Mouse (Mus musculus) hindbrain, embryonic 16.5 days (tissue): ENCODE measurements around the gene Hypk. TPM values are rescaled to one million over a fixed set of nuclear protein-coding genes. Genes with fewer than 3 reads are reported as not detected.
"Not testable (repeated sequence)": the region's sequence is repeated elsewhere in the genome, so short reads cannot be mapped to it uniquely, and the experiment has no call there.

Source experiments
- ATAC-seq: fragments of 200-750 bp; cut with Nextera tagmentation; 2 replicates; pipeline ENCODE4 v1.8.0; 2017; ENCODE audit warnings: moderate TSS enrichment, moderate library complexity
- H3K27ac ChIP-seq: fragments of 300-500 bp; sonication (generic); 2 replicates; pipeline ENCODE4 v1.5.1; 2014; ENCODE audit warnings: low read depth, mild to moderate bottlenecking, control low read depth, low read length, moderate library complexity
- H3K27me3 ChIP-seq: fragments of 300-500 bp; sonication (generic); replicated peaks from 2 replicates; pipeline ENCODE4 v1.6.1; 2014; ENCODE audit warnings: low read length; ENCODE audit not compliant: control insufficient read depth, insufficient read depth
- H3K36me3 ChIP-seq: fragments of 300-500 bp; sonication (generic); 2 replicates; pipeline ENCODE4 v1.6.1; 2014; ENCODE audit warnings: mild to moderate bottlenecking, low read length, moderate library complexity, mixed read lengths; ENCODE audit not compliant: control insufficient read depth, insufficient read depth
- H3K4me1 ChIP-seq: fragments of 300-500 bp; sonication (generic); 2 replicates; pipeline ENCODE4 v1.6.1; 2014; ENCODE audit warnings: low read depth, low read length; ENCODE audit not compliant: control insufficient read depth, insufficient read depth
- H3K4me2 ChIP-seq: fragments of 300-500 bp; sonication (generic); 2 replicates; pipeline ENCODE4 v1.6.1; 2014; ENCODE audit warnings: mild to moderate bottlenecking, low read length, control low read depth, moderate library complexity
- H3K4me3 ChIP-seq: fragments of 300-500 bp; sonication (generic); 2 replicates; pipeline ENCODE4 v1.5.1; 2014; ENCODE audit warnings: mild to moderate bottlenecking, low read length, control low read depth, moderate library complexity
- H3K9ac ChIP-seq: fragments of 300-500 bp; sonication (generic); 2 replicates; pipeline ENCODE4 v1.6.1; 2014; ENCODE audit warnings: low read depth, mild to moderate bottlenecking, control low read depth, low read length, moderate library complexity
- H3K9me3 ChIP-seq: fragments of 300-500 bp; sonication (generic); 2 replicates; pipeline ENCODE4 v1.6.1; 2014; ENCODE audit warnings: mild to moderate bottlenecking, low read length, moderate library complexity; ENCODE audit not compliant: control insufficient read depth
- WGBS: fragments of 180-500 bp; shearing (Covaris S2); extraction: QIAGEN DNeasy Blood & Tissue Kit; methylation state at CpG from one replicate; pipeline ENCODE4 v1.1.7; 2014; 5-methylcytosine and 5-hydroxymethylcytosine counted together
- polyA plus RNA-seq: library from polyadenylated mRNA; unstranded; fragments of >200 nt; fragmentation: Nextera tagmentation; extraction: Ambion mirVana; gene quantifications from 2 replicates; pipeline ENCODE4 v1.2.1, GENCODE M21; 2015

The Hypk gene
- polyA plus RNA-seq, 1 experiment from 2014 or later, result 122 TPM

DNA sequence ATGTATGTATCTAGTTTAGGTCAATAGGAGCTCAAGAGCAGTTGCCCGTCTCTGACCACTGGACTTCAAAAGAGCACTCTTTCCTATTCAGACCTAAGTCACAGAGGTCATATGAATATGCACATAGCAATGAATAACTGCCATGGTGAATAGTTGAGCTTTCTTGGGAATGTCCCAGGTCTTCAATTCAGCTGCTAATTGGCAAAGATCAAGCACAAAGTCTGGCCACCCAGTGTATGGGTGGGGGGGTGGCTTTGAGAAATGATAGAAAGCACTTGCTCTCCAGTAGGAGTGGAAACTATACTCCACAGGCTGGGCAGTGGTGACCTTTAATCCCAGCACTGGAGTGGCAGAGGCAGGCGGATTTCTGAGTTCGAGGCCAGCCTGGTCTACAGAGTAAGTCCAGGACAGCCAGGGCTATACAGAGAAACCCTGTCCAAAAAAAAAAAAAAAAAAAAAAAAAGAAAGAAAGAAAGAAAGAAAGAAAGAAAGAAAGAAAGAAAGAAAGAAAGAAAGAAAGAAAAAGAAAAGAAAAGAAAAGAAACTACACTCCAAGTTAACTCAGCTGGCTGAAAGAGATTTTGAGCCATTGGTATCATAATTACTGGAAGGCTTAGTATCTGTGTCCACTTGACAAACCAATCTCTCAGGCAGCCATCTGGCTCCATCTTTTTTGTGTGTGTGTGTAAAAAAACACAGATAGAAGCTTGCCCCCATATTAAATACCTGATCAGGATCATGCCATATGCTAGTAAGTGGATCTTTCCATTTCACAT, 24.6 kb downstream of the Hypk start:
- 74% methylated on average over 3 of the region's 3 CpGs for WGBS
- ATAC-seq, result no peak

DNA sequence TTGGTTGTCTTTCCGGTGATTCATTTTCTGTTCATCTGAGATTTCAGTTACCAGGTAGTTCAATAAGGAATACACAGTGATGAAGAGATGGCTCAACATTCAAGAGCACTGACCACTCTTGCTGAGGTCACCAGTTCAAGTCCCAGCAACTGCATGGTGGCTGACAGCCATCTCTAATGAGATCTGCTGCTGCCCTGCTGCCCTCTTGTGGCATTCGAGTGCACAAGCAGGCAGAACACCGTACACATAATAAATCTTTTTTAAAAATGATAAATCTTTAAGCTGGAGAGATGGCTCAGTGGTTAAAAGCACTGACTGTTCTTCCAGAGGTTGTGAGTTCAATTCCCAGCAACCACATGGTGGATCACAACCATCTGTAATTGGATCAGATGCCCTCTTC, 27.4 kb downstream of the Hypk start:
- Histone ChIP-seq H3K4me3 (no peak overlapping the region), H3K9ac (no peak overlapping the region), H3K36me3 (no peaks in the 10 kb centered on the region), H3K4me1 (no peaks in the 10 kb centered on the region), H3K27me3 (no peaks in the 10 kb centered on the region), H3K4me2 (no peak overlapping the region), H3K9me3 (no peaks in the 10 kb centered on the region), H3K27ac (no peak overlapping the region)
- WGBS, result 55% methylated on average over 3 of the region's 3 CpGs
- ATAC-seq, result no peak

More for the DNA sequence above, 24.6 kb downstream of the Hypk start:
- Histone ChIP-seq H3K27ac (no peak overlapping the region), H3K4me1 (no peaks in the 10 kb centered on the region), H3K36me3 (no peaks in the 10 kb centered on the region), H3K9ac (no peak overlapping the region), H3K4me2 (no peak overlapping the region), H3K4me3 (no peak overlapping the region), H3K9me3 (no peaks in the 10 kb centered on the region), H3K27me3 (no peaks in the 10 kb centered on the region)

DNA sequence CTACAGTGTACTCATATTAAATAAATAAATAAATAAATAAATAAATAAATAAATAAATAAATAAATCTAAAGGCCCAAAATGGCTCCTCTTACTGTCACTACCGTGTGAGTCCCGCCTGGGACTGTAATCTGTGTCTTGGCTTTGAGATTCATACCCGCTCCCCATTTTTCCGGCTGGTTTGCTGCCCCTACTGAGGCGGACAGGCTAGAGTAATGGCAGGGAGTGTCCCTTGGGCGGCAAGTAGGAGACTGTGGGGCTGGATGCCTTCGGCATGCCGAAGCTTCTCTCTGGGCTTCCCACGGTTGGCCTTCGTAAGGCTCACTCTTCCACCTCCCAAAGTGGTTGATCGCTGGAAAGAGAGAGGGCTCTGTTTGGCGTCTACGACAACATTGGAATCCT, 27.8 kb downstream of the Hypk start:
- ATAC-seq, H3K36me3 ChIP-seq, H3K4me2 ChIP-seq, H3K4me1 ChIP-seq, H3K9ac ChIP-seq, H3K27me3 ChIP-seq, H3K9me3 ChIP-seq, H3K4me3 ChIP-seq, H3K27ac ChIP-seq: not testable (repeated sequence)
- WGBS, result 90% methylated on average over 13 of the region's 13 CpGs

DNA sequence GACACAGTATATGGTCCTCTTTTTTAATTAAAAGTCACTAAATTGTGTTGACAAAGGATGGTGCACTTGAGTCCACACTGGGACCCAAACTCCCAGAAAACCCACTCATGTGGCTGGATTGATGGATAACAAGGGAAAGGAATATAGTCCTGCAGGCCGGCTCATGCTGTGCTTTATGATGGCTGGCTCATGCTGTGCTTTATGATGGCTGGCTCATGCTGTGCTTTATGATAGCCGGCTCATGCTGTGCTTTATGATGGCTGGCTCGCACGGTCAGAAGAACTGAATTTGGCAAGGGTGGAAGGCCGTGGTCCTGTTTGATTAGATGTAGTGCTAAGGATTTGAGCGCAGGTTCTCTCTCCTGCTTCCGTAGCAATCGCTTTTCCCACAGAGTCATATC, 30.5 kb downstream of the Hypk start:
- 23% methylated on average over 8 of the region's 8 CpGs for WGBS
- no peak overlapping the region for H3K27ac ChIP-seq
- no peaks in the 10 kb centered on the region for H3K27me3 ChIP-seq
- ATAC-seq, result 0 out of 2 replicates have a peak, but pooled peaks have one; percentile 27
- H3K4me3 ChIP-seq, result no peak overlapping the region
- no peaks in the 10 kb centered on the region for H3K9me3 ChIP-seq
- H3K36me3 ChIP-seq, result no peaks in the 10 kb centered on the region
- H3K4me2 ChIP-seq, result no peak overlapping the region
- H3K4me1 ChIP-seq, result no peaks in the 10 kb centered on the region
- H3K9ac ChIP-seq, result no peak overlapping the region

DNA sequence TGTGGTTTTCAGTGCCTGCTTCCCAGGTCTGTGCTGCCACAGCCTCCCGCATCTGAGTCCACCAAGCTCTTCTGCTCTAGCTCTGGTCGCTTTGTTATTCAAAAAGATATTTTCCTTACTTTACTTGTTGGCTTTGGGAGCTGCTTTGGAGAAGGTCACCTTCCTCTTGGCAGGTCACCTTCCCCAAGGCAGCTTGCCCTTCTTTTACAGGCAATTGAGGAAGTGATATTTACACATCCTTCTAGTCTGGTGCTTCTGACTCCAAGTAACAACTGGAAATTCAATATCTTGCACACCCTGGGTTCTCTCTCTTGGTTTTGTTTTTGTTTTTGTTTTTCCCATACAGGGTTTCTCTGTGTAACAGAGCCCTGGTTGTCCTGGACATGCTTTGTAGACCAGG, 31.3 kb downstream of the Hypk start:
- not testable (repeated sequence) for H3K4me2 ChIP-seq, H3K27me3 ChIP-seq, H3K9ac ChIP-seq, H3K27ac ChIP-seq, H3K4me3 ChIP-seq, H3K9me3 ChIP-seq, ATAC-seq, H3K36me3 ChIP-seq, H3K4me1 ChIP-seq
- WGBS, result 90% methylated on average over 1 of the region's 2 CpGs

DNA sequence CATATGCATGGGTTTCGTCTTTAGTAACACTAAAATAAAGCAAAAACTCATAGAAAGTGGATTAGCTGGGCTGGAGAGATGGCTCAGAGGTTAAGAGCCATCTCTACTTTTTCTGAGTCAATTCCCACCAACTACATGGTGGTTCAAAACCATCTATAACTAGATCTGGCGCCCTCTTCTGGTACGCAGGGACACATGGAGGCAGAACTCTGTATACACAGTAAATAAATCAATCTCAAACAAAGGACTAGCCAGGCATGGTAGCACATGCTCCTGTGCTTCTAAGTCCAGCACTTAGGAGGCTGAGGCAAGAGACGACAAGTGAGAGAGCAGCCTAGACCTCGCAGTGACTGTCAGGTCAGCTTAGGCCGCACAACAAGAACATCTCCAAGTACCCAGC, 48.5 kb downstream of the Hypk start:
- not testable (repeated sequence) for H3K9me3 ChIP-seq, H3K27ac ChIP-seq, H3K27me3 ChIP-seq, H3K4me1 ChIP-seq, H3K36me3 ChIP-seq, H3K9ac ChIP-seq, H3K4me3 ChIP-seq, ATAC-seq, H3K4me2 ChIP-seq
- 88% methylated on average over 1 of the region's 6 CpGs for WGBS

DNA sequence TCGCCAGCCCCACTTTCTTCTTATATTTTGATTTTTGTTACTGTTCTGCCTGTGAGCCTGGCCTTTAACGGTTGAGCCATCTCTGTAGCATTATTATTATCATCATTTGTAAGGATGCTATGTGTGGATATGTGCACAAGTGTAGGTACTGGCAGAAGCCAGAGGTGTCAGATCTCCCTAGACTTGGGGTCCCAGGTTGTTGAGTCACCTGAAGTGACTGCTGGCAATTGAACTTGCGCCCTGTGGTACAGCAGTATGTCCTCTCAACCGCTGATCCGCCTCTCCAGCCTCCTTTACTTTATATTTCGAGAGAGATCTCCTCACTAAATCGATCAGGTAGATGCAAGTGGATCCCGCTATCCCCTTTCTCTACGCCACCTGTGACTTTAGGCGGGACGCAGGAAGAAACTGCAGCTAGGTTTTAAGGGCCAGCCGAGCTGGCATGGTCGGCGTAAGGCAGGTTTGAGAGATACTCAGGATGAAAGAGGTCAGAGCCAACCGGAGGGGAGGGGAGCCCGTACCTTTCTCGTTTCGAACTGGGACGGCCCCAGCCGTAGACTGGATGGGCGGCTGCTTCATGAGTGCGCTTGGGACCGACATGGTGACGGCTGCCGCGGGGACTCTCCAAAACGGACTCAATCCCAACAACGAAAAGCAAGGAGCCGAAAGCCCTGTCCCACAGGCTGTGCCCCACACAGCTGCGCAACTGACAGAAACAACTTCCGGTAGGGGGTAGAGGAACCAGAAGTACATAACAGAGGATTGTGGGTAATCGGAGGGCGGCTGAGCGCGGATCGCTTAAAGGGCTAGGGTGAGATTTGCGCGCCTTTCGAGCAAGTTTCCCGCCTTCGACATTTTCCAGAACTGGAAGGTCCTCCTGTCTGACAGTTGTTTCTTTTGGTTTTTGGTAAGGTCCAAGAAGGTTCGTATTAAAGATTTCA, 53.1 kb downstream of the Hypk start, which contains the start of the genes Mfap1a and Wdr76:
Mfap1a (minus strand) TSS at position 724 of the 941 bp plus-strand sequence.
Wdr76 (plus strand) TSS at position 782 of the 941 bp plus-strand sequence.
- 6% methylated on average over 34 of the region's 42 CpGs for WGBS

DNA sequence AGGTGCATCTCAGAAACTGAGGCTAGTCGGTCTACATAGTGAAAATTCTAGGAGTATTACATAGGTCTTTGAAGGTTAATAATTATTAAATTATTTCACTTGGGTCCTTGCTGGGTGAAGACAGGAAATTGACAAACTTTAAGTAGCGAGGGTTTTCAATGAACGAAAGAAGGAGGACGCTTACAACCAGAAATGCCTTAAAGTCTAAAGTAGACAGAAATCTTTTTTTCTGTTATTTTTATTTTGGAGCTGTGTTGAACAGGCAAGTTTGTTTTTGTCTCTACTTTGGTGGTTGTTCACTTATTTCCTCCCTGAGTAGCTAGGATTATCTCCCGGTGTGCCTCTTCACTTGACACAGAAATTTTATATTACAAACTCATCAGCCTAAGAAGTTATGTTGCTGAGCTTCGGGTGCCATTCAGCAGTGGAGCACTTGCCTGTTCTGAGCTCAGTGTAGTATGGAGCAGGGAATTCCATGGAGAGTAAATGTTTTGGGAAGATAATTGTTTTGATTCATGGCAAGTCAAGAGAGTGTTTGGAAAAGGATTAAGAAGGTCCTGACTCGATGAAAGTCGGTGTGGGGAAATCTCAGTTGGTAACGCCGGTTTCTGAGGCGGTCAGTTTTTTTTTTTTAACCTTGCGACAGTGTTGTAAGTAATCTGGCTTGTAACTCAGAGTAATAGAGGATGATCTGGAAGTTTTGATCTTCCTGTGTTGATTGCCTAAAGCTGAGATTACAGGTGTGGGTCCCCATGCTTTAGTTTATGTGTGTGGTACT, 54.3 kb downstream of the Hypk start:
- no peak for ATAC-seq
- Histone ChIP-seq H3K36me3 (no peaks in the 10 kb centered on the region), H3K9ac (peak overlapping the region; percentile 72; the same call in 1 of the 2 replicates), H3K4me1 (peaks cover 9% of the 10 kb centered on the region), H3K9me3 (no peaks in the 10 kb centered on the region), H3K27ac (no peak overlapping the region), H3K4me3 (peak overlapping the region; percentile 62), H3K27me3 (no peaks in the 10 kb centered on the region), H3K4me2 (peak overlapping the region; percentile 68)
- 31% methylated on average over 12 of the region's 12 CpGs for WGBS

More for the DNA sequence above, 53.1 kb downstream of the Hypk start, which contains the start of the genes Mfap1a and Wdr76:
- Histone ChIP-seq H3K4me2 (peak within 1 kb of the TSS; percentile 68), H3K9ac (peak within 1 kb of the TSS; percentile 72), H3K4me3 (peak within 1 kb of the TSS; percentile 62), H3K27ac (peak within 1 kb of the TSS; percentile 66; the same call in 1 of the 2 replicates)
- H3K36me3 ChIP-seq, H3K9me3 ChIP-seq, H3K4me1 ChIP-seq, H3K27me3 ChIP-seq: not testable (repeated sequence)
- ATAC-seq, result peak; percentile 96
